Mouse (Mus musculus): Measurements from ENCODE around the gene Vmn1r234. TPM values are rescaled to one million over a fixed set of nuclear protein-coding genes. Genes with fewer than 3 reads are reported as not detected.
"Not testable (repeated sequence)": the region's sequence is repeated elsewhere in the genome, so short reads cannot be mapped to it uniquely, and the experiment has no call there.

The Vmn1r234 gene
- total RNA-seq (2021): not detected
- long read RNA-seq, experiment 1: 0 reads
- long read RNA-seq, experiment 2: 0 reads

DNA sequence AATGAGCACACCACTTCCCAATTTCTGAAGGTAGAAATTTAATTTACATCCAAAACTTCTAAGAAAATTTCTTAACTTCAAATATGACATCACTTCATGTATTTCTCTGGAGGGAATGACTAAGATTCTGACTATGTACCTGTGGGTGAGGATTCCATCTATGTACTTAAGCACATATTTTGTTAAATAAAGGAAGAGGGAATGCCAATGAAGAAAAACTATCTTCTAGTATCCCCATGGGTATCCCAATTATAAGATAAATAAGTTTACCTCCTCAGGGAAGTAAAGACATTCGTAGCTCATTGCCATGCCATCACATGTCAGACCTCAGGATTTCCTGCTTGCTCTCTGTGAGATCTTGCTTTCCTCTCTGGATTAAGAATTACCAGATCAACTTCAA is at the start of gene Vmn1r234:
Vmn1r234 (plus strand) TSS at position 301 of the 400 bp plus-strand sequence.
- DNase-seq: no peak

- not testable (repeated sequence) for DNase-seq
These were observed 14.8 kb upstream of the Vmn1r234 start for GRCm38 (mm10) chr17:21211081-21211480.

DNA sequence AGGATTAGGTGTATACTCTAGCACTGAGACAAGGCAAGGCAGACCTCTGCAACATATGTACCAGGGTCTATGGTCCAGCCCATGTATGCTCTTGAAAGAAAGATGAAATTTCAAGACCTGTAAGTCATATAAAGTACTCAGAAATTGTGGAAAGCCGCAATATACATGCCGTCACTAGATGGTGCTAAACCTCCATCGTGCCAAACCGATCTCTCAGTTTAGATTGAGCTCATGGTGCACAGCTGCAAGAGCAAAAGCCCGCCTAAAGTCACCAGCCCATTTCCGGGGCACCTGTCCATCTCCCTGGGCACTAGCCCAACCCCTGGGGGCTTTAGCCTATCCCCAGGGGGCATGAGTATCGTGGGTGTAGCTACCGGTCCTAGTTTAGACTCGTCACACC is 5.8 kb downstream of the Vmn1r234 start:
- DNase-seq: peak; percentile 44

- DNase-seq: no peak
These were observed 30.2 kb downstream of the Vmn1r234 start, which contains the start of gene Vmn1r235 for GRCm38 (mm10) chr17:21256111-21256510. Gene Vmn1r235, plus strand, starts transcription at chr17:21256411.

DNA sequence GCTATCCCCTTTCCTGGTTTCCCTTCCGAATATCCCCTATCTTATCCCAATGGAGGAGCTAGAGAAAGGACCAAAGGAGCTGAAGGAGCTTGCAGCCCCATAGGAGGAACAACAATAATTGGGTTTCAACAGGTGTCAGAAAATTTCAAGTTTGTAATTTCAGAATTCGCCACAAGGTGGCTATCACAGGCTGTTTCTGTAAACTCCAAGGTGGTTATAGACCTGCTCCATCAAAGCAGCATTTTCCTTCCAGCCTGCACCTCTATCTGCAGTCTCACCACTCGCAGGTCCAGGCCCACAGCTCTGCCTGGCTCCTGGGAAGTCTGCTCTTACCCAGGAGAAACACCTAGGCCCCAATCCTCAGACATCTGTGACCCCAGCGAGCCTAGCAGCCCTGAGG is 46.2 kb downstream of the Vmn1r234 start:
- DNase-seq: no peak

DNA sequence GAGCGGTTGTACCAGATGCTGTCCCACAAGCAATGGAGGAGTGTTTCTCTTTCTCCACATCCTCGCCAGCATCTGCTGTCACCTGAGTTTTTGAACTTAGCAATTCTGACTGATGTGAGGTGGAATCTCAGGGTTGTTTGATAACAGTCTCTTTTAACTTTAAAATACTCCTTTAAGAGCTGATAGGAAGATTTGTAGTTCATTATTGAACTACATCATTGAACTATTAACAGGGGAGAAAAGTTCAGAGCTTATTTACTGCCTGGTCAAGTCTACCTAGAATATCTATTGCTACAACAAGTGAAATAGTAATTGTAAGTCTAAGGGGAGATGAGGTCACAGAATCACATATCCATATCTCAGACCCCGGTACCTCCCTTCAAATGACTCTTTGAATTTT is 56.8 kb downstream of the Vmn1r234 start, which contains the start of gene Vmn1r236:
Vmn1r236 (plus strand) TSS at position 301 of the 400 bp plus-strand sequence.
- no peak for DNase-seq

GRCm38 (mm10) chr17:21284395-21284794 is 58.5 kb downstream of the Vmn1r234 start:
- DNase-seq: no peak

Small RNA genes lying within 50 kb of the gene (microRNA-seq; reads per million reads assigned to microRNA genes)
- gene Gm26384: 0 reads per million in 2 experiments

Other genes with a start within 250 kb of the Vmn1r234 start
- not detected for gene Vmn1r233, start 229.6 kb upstream of the Vmn1r234 start, total RNA-seq (2021)
- gene Zfp160, start 217.2 kb upstream of the Vmn1r234 start, total RNA-seq (2021): 10 to 100 TPM in 1 of 2 experiments, 1 to 10 TPM in 1; 8.2 to 12.7 TPM
- gene Vmn1r235, start 30.3 kb downstream of the Vmn1r234 start, total RNA-seq (2021): not detected
- gene Vmn1r236, start 56.9 kb downstream of the Vmn1r234 start, total RNA-seq (2021): not detected
- gene Vmn1r237, start 85.8 kb downstream of the Vmn1r234 start, total RNA-seq (2021): not detected
- gene Zfp677, start 157.7 kb downstream of the Vmn1r234 start, total RNA-seq (2021): 1 to 10 TPM in 1 of 2 experiments, under 1 TPM in 1; 0.63 to 1.1 TPM
- gene Zfp54, start 197.1 kb downstream of the Vmn1r234 start, total RNA-seq (2021): under 1 TPM; 0.66 to 0.79 TPM
- gene Zfp51, start 224.3 kb downstream of the Vmn1r234 start, total RNA-seq (2021): 1 to 10 TPM; 4.0 to 4.5 TPM